Mouse (Mus musculus): ENCODE measurements at regions not wholly inside any gene's neighbourhood (a gene's known extent, or its start where the extent isn't known, plus 50 kb on each side); places are given as distances from the start of the nearest gene placed in this dataset.

GRCm38 (mm10) chr14:68941132-68941690, 352.9 kb downstream of the Synb start:
- no peak for TF ChIP-seq POLR2A (IDR thresholded peaks at IDR 0.05; ENCODE audit: insufficient read depth, low read depth, low read length)
- TF ChIP-seq CTCF (IDR thresholded peaks at IDR 0.05; ENCODE audit: insufficient read depth, low read depth, low read length): no peak
